Mouse (Mus musculus): ENCODE data around the gene Frmd4a. TPM values are rescaled to one million over a fixed set of nuclear protein-coding genes. Genes with fewer than 3 reads are reported as not detected.

The Frmd4a gene
- polyA plus RNA-seq, 1 experiment from 2014 or later, result 59.6 TPM

GRCm38 (mm10) chr2:4511080-4511386 is 493.5 kb downstream of the Frmd4a start:
- H3K9me3 ChIP-seq, result no peaks in the 10 kb centered on the region
- no peak overlapping the region for H3K27ac ChIP-seq
- WGBS, result 93% methylated on average over 2 of the region's 2 CpGs
- no peak overlapping the region for H3K9ac ChIP-seq
- H3K4me2 ChIP-seq, result no peak overlapping the region
- H3K27me3 ChIP-seq, result no peaks in the 10 kb centered on the region
- peaks cover 23% of the 10 kb centered on the region for H3K36me3 ChIP-seq
- no peak overlapping the region for H3K4me3 ChIP-seq
- H3K4me1 ChIP-seq (replicated peaks), result peaks cover 36% of the 10 kb centered on the region
- ATAC-seq (ENCODE audit: low FRiP score), result no peak

- Histone ChIP-seq H3K9me3 (no peaks in the 10 kb centered on the region), H3K4me3 (no peak overlapping the region), H3K36me3 (peaks cover 13% of the 10 kb centered on the region), H3K27me3 (no peaks in the 10 kb centered on the region), H3K4me1 (replicated peaks) (peaks cover 46% of the 10 kb centered on the region), H3K27ac (no peak overlapping the region), H3K4me2 (no peak overlapping the region), H3K9ac (no peak overlapping the region)
- no peak for ATAC-seq (ENCODE audit: low FRiP score)
- WGBS, result 54% methylated on average over 14 of the region's 14 CpGs
These were observed 495.1 kb downstream of the Frmd4a start for GRCm38 (mm10) chr2:4512607-4513006.

- WGBS, result 83% methylated on average over 3 of the region's 3 CpGs
- H3K9me3 ChIP-seq, result no peaks in the 10 kb centered on the region
- H3K27ac ChIP-seq, result 0 out of 2 replicates have a peak overlapping the region, but pooled peaks have one; percentile 42
These were observed 498.4 kb downstream of the Frmd4a start for GRCm38 (mm10) chr2:4515910-4516309.

DNA sequence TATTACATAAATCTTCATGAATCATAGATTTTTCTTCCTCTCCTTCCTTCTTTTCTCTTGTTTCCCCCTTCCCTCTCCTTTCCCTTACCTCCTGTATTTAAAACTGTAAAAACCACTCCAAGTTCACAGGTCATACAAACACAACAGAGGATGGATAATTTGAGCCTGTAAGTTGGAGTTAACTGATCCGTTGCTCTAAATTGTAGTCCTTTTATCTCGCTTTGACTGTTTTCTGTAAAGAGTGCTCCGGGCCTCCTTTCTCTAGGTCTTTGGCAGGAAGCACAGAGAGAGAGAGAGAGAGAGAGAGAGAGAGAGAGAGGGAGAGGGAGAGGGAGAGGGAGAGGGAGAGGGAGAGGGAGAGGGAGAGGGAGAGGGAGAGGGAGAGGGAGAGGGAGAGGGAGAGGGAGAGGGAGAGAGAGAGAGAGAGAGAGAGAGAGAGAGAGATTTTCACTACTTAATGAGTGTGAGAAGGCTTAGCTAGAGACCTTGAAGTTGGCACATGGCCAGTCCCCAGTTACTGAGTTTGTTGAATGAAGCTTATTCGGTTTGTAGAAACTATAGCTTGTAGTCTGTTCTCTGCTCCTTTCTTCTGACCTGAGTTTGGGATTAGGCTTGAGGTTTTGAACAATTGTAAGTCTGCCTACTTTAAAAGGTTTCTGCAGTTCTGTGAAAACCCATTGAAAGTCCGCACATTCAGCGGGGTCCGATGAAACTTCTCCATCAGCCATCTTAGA is 499.5 kb downstream of the Frmd4a start:
- no peak for ATAC-seq (ENCODE audit: low FRiP score)
- no peak overlapping the region for H3K9ac ChIP-seq
- no peak overlapping the region for H3K4me3 ChIP-seq
- H3K9me3 ChIP-seq, result no peaks in the 10 kb centered on the region
- H3K4me1 ChIP-seq (replicated peaks), result peaks cover 22% of the 10 kb centered on the region
- 54% methylated on average over 7 of the region's 7 CpGs for WGBS
- no peak overlapping the region for H3K4me2 ChIP-seq
- H3K27ac ChIP-seq, result peak overlapping the region; percentile 71
- H3K36me3 ChIP-seq, result peaks cover 26% of the 10 kb centered on the region
- H3K27me3 ChIP-seq, result no peaks in the 10 kb centered on the region

More at GRCm38 (mm10) chr2:4515910-4516309, 498.4 kb downstream of the Frmd4a start:
- ATAC-seq (ENCODE audit: low FRiP score), result no peak
- no peak overlapping the region for H3K4me2 ChIP-seq
- no peak overlapping the region for H3K4me3 ChIP-seq
- no peak overlapping the region for H3K9ac ChIP-seq
- H3K4me1 ChIP-seq (replicated peaks), result peaks cover 23% of the 10 kb centered on the region
- H3K36me3 ChIP-seq, result peaks cover 22% of the 10 kb centered on the region
- no peaks in the 10 kb centered on the region for H3K27me3 ChIP-seq

DNA sequence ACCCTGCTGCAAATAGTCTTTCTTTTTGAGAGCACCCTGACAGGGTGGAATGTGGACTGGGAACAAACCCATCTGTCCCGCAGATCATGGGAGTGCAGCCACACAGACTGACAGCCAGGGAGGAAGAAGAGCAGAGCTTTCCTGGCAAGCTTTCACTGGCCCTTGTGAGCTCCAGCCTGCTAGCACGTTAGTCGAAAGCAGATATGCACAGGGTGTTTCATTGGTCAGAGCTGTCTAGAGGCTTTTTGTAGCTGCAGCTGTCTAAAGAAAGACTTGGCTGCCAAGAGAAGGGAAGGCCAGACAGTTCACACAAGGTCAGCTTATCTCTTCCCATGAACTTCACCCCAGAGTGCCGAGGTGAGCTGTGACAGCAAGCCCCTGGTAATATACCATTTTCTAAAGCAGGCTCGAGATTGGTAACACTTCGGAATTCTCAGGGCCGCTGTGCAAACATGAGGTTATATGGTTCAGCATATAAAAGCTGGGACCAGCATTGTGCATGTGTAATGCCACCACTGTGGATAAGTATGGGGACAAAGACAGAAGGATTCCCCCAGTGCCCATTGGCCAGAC is 500.1 kb downstream of the Frmd4a start:
- WGBS, result 51% methylated on average over 7 of the region's 7 CpGs
- H3K27me3 ChIP-seq, result no peaks in the 10 kb centered on the region
- H3K9ac ChIP-seq, result no peak overlapping the region
- no peak overlapping the region for H3K4me2 ChIP-seq
- H3K4me3 ChIP-seq, result no peak overlapping the region
- 0 out of 2 replicates have a peak, but pooled peaks have one; percentile 61 for ATAC-seq (ENCODE audit: low FRiP score)
- H3K9me3 ChIP-seq, result no peaks in the 10 kb centered on the region
- H3K27ac ChIP-seq, result peak overlapping the region; percentile 71
- H3K4me1 ChIP-seq (replicated peaks), result peaks cover 17% of the 10 kb centered on the region
- peaks cover 30% of the 10 kb centered on the region for H3K36me3 ChIP-seq

DNA sequence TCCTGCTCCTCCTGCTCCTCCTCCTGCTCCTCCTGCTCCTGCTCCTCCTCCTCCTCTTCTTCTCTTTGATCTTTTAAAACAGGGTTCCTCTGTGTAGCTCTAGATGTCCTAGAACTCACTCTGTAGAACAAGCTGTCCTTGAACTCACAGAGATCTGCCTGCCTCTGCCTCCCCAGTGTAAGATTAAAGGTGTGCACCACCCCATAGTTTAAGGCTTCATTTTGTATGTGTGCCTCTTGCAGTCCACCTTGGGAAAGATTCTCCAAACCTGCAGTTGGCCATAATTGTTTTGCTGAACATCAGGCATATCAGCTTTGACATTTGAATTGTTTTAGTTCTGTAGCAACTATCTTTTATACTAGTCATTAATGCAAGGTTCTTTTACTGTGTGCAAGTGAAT is 501.0 kb downstream of the Frmd4a start:
- Histone ChIP-seq H3K27ac (no peak overlapping the region), H3K4me1 (replicated peaks) (peaks cover 19% of the 10 kb centered on the region), H3K9ac (no peak overlapping the region), H3K9me3 (no peaks in the 10 kb centered on the region), H3K4me2 (no peak overlapping the region), H3K4me3 (no peak overlapping the region), H3K27me3 (no peaks in the 10 kb centered on the region), H3K36me3 (peaks cover 30% of the 10 kb centered on the region)
- no peak for ATAC-seq (ENCODE audit: low FRiP score)

- Histone ChIP-seq H3K4me1 (replicated peaks) (peaks cover 6% of the 10 kb centered on the region), H3K36me3 (peaks cover 18% of the 10 kb centered on the region), H3K27me3 (no peaks in the 10 kb centered on the region), H3K9me3 (no peaks in the 10 kb centered on the region), H3K27ac (peak overlapping the region; percentile 40; the same call in 1 of the 2 replicates), H3K4me2 (no peak overlapping the region), H3K4me3 (no peak overlapping the region), H3K9ac (no peak overlapping the region)
- WGBS, result 41% methylated on average over 1 of the region's 1 CpGs
- ATAC-seq (ENCODE audit: low FRiP score), result no peak
These were observed 505.4 kb downstream of the Frmd4a start for GRCm38 (mm10) chr2:4522769-4523487.

GRCm38 (mm10) chr2:4527094-4527493 is 509.6 kb downstream of the Frmd4a start:
- ATAC-seq (ENCODE audit: low FRiP score), result no peak
- Histone ChIP-seq H3K27ac (no peak overlapping the region), H3K9me3 (no peaks in the 10 kb centered on the region), H3K9ac (no peak overlapping the region), H3K36me3 (peaks cover 30% of the 10 kb centered on the region), H3K4me3 (no peak overlapping the region), H3K27me3 (no peaks in the 10 kb centered on the region), H3K4me1 (replicated peaks) (peaks cover 14% of the 10 kb centered on the region), H3K4me2 (no peak overlapping the region)
- WGBS, result 73% methylated on average over 7 of the region's 7 CpGs

GRCm38 (mm10) chr2:4529254-4529729 is 511.8 kb downstream of the Frmd4a start:
- H3K27me3 ChIP-seq, result no peaks in the 10 kb centered on the region
- H3K9ac ChIP-seq, result no peak overlapping the region
- no peak overlapping the region for H3K4me3 ChIP-seq
- no peak overlapping the region for H3K4me2 ChIP-seq
- H3K36me3 ChIP-seq, result peaks cover 43% of the 10 kb centered on the region
- WGBS, result 26% methylated on average over 9 of the region's 9 CpGs
- peaks cover 10% of the 10 kb centered on the region for H3K4me1 ChIP-seq (replicated peaks)
- H3K9me3 ChIP-seq, result no peaks in the 10 kb centered on the region
- H3K27ac ChIP-seq, result peak overlapping the region; percentile 20
- ATAC-seq (ENCODE audit: low FRiP score), result peak; percentile 71

DNA sequence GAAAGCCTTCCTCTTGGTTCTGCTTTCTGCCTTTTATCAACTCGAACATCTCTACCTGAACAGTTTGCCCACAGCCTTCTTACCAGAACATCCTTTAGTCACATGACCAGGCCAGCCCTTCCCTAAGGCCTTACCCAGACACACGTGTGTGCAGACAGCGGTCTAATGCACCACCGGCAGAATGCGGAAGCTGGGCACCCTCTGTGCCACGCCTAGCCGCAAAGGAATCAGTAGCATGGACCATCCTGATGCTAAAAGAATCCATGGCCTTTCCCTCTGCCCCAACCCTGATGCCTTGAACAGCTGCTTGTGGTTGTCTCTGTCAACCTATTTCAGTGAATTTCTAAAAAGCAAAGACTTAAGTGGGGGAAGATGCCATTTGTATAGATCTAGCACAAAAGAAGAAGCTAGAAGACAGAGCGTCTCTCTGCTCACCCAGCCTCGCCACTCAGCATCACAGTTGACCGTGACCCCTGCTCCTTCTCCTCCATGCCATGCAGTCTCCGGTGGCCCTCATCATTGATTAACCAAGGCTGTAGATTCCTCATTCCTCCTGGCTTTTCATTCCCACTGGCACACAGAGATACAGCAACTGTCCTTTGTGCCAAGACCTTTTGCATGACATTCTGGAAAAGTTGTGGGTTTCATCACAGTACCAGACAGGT is 514.1 kb downstream of the Frmd4a start:
- Histone ChIP-seq H3K9me3 (no peaks in the 10 kb centered on the region), H3K27me3 (no peaks in the 10 kb centered on the region), H3K36me3 (peaks cover 61% of the 10 kb centered on the region), H3K9ac (no peak overlapping the region), H3K4me1 (replicated peaks) (peaks cover 10% of the 10 kb centered on the region), H3K4me2 (no peak overlapping the region), H3K4me3 (no peak overlapping the region), H3K27ac (no peak overlapping the region)
- 90% methylated on average over 11 of the region's 11 CpGs for WGBS
- no peak for ATAC-seq (ENCODE audit: low FRiP score)

DNA sequence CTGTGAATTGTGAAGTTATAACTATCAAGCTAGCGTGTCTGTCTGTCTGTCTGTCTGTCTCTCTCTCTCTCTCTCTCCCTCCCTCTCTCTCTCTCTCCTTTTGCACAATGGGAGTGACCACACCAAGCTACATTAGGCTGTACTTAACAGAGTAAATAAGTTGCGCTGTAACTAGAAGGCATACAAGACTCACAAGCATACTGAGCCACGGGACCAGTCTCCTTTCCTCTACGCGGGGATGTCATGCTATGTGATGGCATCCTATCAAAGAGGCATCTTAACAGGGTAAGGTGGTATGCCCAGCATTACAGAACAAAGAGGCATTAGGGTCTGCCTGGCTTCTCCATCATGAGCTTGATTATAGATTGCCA is 514.7 kb downstream of the Frmd4a start:
- no peak overlapping the region for H3K4me2 ChIP-seq
- H3K27ac ChIP-seq, result no peak overlapping the region
- no peak overlapping the region for H3K4me3 ChIP-seq
- H3K27me3 ChIP-seq, result no peaks in the 10 kb centered on the region
- H3K36me3 ChIP-seq, result peaks cover 66% of the 10 kb centered on the region
- peaks cover 10% of the 10 kb centered on the region for H3K4me1 ChIP-seq (replicated peaks)
- no peaks in the 10 kb centered on the region for H3K9me3 ChIP-seq
- no peak for ATAC-seq (ENCODE audit: low FRiP score)
- WGBS, result 98% methylated on average over 5 of the region's 5 CpGs
- H3K9ac ChIP-seq, result no peak overlapping the region

GRCm38 (mm10) chr2:4532945-4533344 is 515.4 kb downstream of the Frmd4a start:
- no peak for ATAC-seq (ENCODE audit: low FRiP score)
- no peak overlapping the region for H3K9ac ChIP-seq
- H3K27me3 ChIP-seq, result no peaks in the 10 kb centered on the region
- 88% methylated on average over 6 of the region's 6 CpGs for WGBS
- no peaks in the 10 kb centered on the region for H3K9me3 ChIP-seq
- H3K36me3 ChIP-seq, result peaks cover 73% of the 10 kb centered on the region
- no peak overlapping the region for H3K27ac ChIP-seq
- H3K4me3 ChIP-seq, result no peak overlapping the region
- peaks cover 10% of the 10 kb centered on the region for H3K4me1 ChIP-seq (replicated peaks)
- no peak overlapping the region for H3K4me2 ChIP-seq

Measured in hindbrain, embryonic 13.5 days (tissue).